Mouse (Mus musculus) limb, embryonic 10.5 days (tissue): Measurements from ENCODE around the gene Spcs2. TPM values are rescaled to one million over a fixed set of nuclear protein-coding genes. Genes with fewer than 3 reads are reported as not detected.

Source experiments
- DNase-seq: peaks from one replicate; pipeline ENCODE4 v3.0.0-alpha.2; 2017; ENCODE audit warnings: low spot score
- H3K27ac ChIP-seq: fragments of 300-500 bp; sonication (generic); 2 replicates; pipeline ENCODE4 v1.5.1; 2016; ENCODE audit warnings: mild to moderate bottlenecking
- H3K27me3 ChIP-seq: fragments of 300-500 bp; sonication (generic); 2 replicates; pipeline ENCODE4 v1.6.1; 2016; ENCODE audit warnings: low read depth, mild to moderate bottlenecking; ENCODE audit not compliant: poor library complexity, severe bottlenecking
- H3K36me3 ChIP-seq: fragments of 300-500 bp; sonication (generic); 2 replicates; pipeline ENCODE4 v1.6.1; 2016; ENCODE audit warnings: mild to moderate bottlenecking, moderate library complexity
- H3K4me1 ChIP-seq: fragments of 300-500 bp; sonication (generic); 2 replicates; pipeline ENCODE4 v1.6.1; 2016
- H3K4me3 ChIP-seq: fragments of 300-500 bp; sonication (generic); 2 replicates; pipeline ENCODE4 v1.5.1; 2016; ENCODE audit warnings: mild to moderate bottlenecking, moderate library complexity
- H3K9me3 ChIP-seq: fragments of 300-500 bp; sonication (generic); replicated peaks from 2 replicates; pipeline ENCODE4 v1.6.1; 2016; ENCODE audit warnings: mild to moderate bottlenecking
- WGBS: fragments of 180-500 bp; shearing (Covaris S2); methylation state at CpG from one replicate; pipeline ENCODE4 v1.1.7; 2016; 5-methylcytosine and 5-hydroxymethylcytosine counted together
- polyA plus RNA-seq: library from polyadenylated mRNA; unstranded; fragments of >200 nt; fragmentation: Nextera tagmentation; extraction: Ambion mirVana; gene quantifications from 2 replicates; pipeline ENCODE4 v1.2.1, GENCODE M21; 2016

Spcs2 gene
- polyA plus RNA-seq: 348 and 375 TPM in 2 replicates

- H3K4me1 ChIP-seq: peaks cover 12% of the 10 kb centered on the region; the same call in 1 of the 2 replicates
Measured at GRCm38 (mm10) chr7:99863362-99863761, at the start of gene Spcs2. Gene Spcs2, minus strand, starts transcription at chr7:99863462.

GRCm38 (mm10) chr7:99911038-99911437 is 47.8 kb upstream of the Spcs2 start:
- H3K36me3 ChIP-seq: no peaks in the 10 kb centered on the region
- WGBS: 79% methylated on average over 5 of the region's 5 CpGs
- no peaks in the 10 kb centered on the region for H3K4me1 ChIP-seq
- peaks cover 8% of the 10 kb centered on the region for H3K27me3 ChIP-seq
- H3K4me3 ChIP-seq: no peak overlapping the region
- H3K9me3 ChIP-seq: no peaks in the 10 kb centered on the region
- no peak overlapping the region for H3K27ac ChIP-seq
- no peak for DNase-seq

More at GRCm38 (mm10) chr7:99863362-99863761, at the start of gene Spcs2:
- H3K27ac ChIP-seq: no peak within 1 kb of the TSS
- 49% methylated on average over 7 of the region's 7 CpGs for WGBS
- no peaks in the 10 kb centered on the region for H3K9me3 ChIP-seq
- DNase-seq: no peak
- no peaks in the 10 kb centered on the region for H3K27me3 ChIP-seq
- H3K4me3 ChIP-seq: no peak within 1 kb of the TSS
- no peaks in the 10 kb centered on the region for H3K36me3 ChIP-seq

- Histone ChIP-seq H3K4me1 (no peaks in the 10 kb centered on the region), H3K9me3 (no peaks in the 10 kb centered on the region), H3K27me3 (no peaks in the 10 kb centered on the region), H3K36me3 (no peaks in the 10 kb centered on the region), H3K4me3 (no peak overlapping the region), H3K27ac (no peak overlapping the region)
- WGBS: 77% methylated on average over 3 of the region's 3 CpGs
- no peak for DNase-seq
Measured at GRCm38 (mm10) chr7:99907463-99907862, 44.2 kb upstream of the Spcs2 start.

- Histone ChIP-seq H3K4me3 (no peak overlapping the region), H3K9me3 (no peaks in the 10 kb centered on the region), H3K27me3 (no peaks in the 10 kb centered on the region), H3K4me1 (no peaks in the 10 kb centered on the region), H3K36me3 (no peaks in the 10 kb centered on the region), H3K27ac (no peak overlapping the region)
- no peak for DNase-seq
- 83% methylated on average over 3 of the region's 3 CpGs for WGBS
Measured at GRCm38 (mm10) chr7:99906346-99906745, 43.1 kb upstream of the Spcs2 start.

- Histone ChIP-seq H3K9me3 (no peaks in the 10 kb centered on the region), H3K36me3 (no peaks in the 10 kb centered on the region), H3K27me3 (no peaks in the 10 kb centered on the region), H3K4me1 (no peaks in the 10 kb centered on the region), H3K4me3 (no peak overlapping the region), H3K27ac (no peak overlapping the region)
- WGBS: 62% methylated on average over 3 of the region's 3 CpGs
- DNase-seq: no peak
Measured at GRCm38 (mm10) chr7:99904421-99905005, 41.3 kb upstream of the Spcs2 start.

- H3K36me3 ChIP-seq: no peaks in the 10 kb centered on the region
- H3K4me1 ChIP-seq: no peaks in the 10 kb centered on the region
- no peak overlapping the region for H3K27ac ChIP-seq
- no peak for DNase-seq
- H3K9me3 ChIP-seq: no peaks in the 10 kb centered on the region
- 88% methylated on average over 11 of the region's 11 CpGs for WGBS
- no peak overlapping the region for H3K4me3 ChIP-seq
- no peaks in the 10 kb centered on the region for H3K27me3 ChIP-seq
Measured at GRCm38 (mm10) chr7:99902918-99903665, 39.8 kb upstream of the Spcs2 start.

GRCm38 (mm10) chr7:99902208-99902607 is 38.9 kb upstream of the Spcs2 start:
- Histone ChIP-seq H3K4me3 (no peak overlapping the region), H3K9me3 (no peaks in the 10 kb centered on the region), H3K27me3 (no peaks in the 10 kb centered on the region), H3K4me1 (no peaks in the 10 kb centered on the region), H3K27ac (no peak overlapping the region), H3K36me3 (no peaks in the 10 kb centered on the region)
- WGBS: 66% methylated on average over 4 of the region's 4 CpGs
- DNase-seq: no peak

- Histone ChIP-seq H3K27ac (no peak overlapping the region), H3K27me3 (no peaks in the 10 kb centered on the region), H3K4me3 (no peak overlapping the region), H3K4me1 (0 out of 2 replicates have a peak, but pooled peaks cover 2% of the 10 kb centered on the region), H3K9me3 (no peaks in the 10 kb centered on the region), H3K36me3 (no peaks in the 10 kb centered on the region)
- no peak for DNase-seq
- 78% methylated on average over 4 of the region's 4 CpGs for WGBS
Measured at GRCm38 (mm10) chr7:99896905-99897304, 33.6 kb upstream of the Spcs2 start.

GRCm38 (mm10) chr7:99894478-99894877 is 31.2 kb upstream of the Spcs2 start:
- no peak for DNase-seq
- Histone ChIP-seq H3K4me3 (no peak overlapping the region), H3K4me1 (peaks cover 13% of the 10 kb centered on the region), H3K27ac (no peak overlapping the region), H3K9me3 (no peaks in the 10 kb centered on the region), H3K27me3 (no peaks in the 10 kb centered on the region), H3K36me3 (no peaks in the 10 kb centered on the region)
- WGBS: 88% methylated on average over 6 of the region's 6 CpGs

GRCm38 (mm10) chr7:99893967-99894366 is 30.7 kb upstream of the Spcs2 start:
- DNase-seq: no peak
- Histone ChIP-seq H3K4me1 (peaks cover 15% of the 10 kb centered on the region), H3K27ac (no peak overlapping the region), H3K27me3 (no peaks in the 10 kb centered on the region), H3K9me3 (no peaks in the 10 kb centered on the region), H3K4me3 (no peak overlapping the region), H3K36me3 (no peaks in the 10 kb centered on the region)
- WGBS: 85% methylated on average over 3 of the region's 3 CpGs

- Histone ChIP-seq H3K9me3 (no peaks in the 10 kb centered on the region), H3K4me3 (no peak overlapping the region), H3K27me3 (no peaks in the 10 kb centered on the region), H3K4me1 (peaks cover 15% of the 10 kb centered on the region), H3K36me3 (no peaks in the 10 kb centered on the region), H3K27ac (no peak overlapping the region)
- 94% methylated on average over 2 of the region's 2 CpGs for WGBS
- no peak for DNase-seq
Measured at GRCm38 (mm10) chr7:99892351-99892750, 29.1 kb upstream of the Spcs2 start.

GRCm38 (mm10) chr7:99891471-99891870 is 28.2 kb upstream of the Spcs2 start:
- Histone ChIP-seq H3K27ac (no peak overlapping the region), H3K4me3 (no peak overlapping the region), H3K4me1 (peaks cover 15% of the 10 kb centered on the region), H3K27me3 (no peaks in the 10 kb centered on the region), H3K36me3 (no peaks in the 10 kb centered on the region), H3K9me3 (no peaks in the 10 kb centered on the region)
- WGBS: 81% methylated on average over 3 of the region's 3 CpGs
- no peak for DNase-seq

GRCm38 (mm10) chr7:99890168-99890755 is 27.0 kb upstream of the Spcs2 start:
- Histone ChIP-seq H3K27me3 (no peaks in the 10 kb centered on the region), H3K9me3 (no peaks in the 10 kb centered on the region), H3K4me3 (no peak overlapping the region), H3K4me1 (peaks cover 19% of the 10 kb centered on the region), H3K36me3 (no peaks in the 10 kb centered on the region), H3K27ac (no peak overlapping the region)
- 78% methylated on average over 3 of the region's 3 CpGs for WGBS
- no peak for DNase-seq
